Mouse (Mus musculus) lung, adult 2 months (tissue): ENCODE results near the gene Fzr1.

Experiments used
- CTCF ChIP-seq: fragments of 200-500 bp; IDR thresholded peaks from 2 replicates; pipeline ENCODE4 v1.5.1; 2011; ENCODE audit warnings: mild to moderate bottlenecking, low read length, control low read depth; ENCODE audit not compliant: insufficient read depth
- POLR2A ChIP-seq: fragments of 200-500 bp; IDR thresholded peaks from 2 replicates; pipeline ENCODE4 v1.6.1; 2011; ENCODE audit warnings: low read depth, mild to moderate bottlenecking, control low read depth, low read length, borderline replicate concordance; ENCODE audit errors: extremely low read depth

DNA sequence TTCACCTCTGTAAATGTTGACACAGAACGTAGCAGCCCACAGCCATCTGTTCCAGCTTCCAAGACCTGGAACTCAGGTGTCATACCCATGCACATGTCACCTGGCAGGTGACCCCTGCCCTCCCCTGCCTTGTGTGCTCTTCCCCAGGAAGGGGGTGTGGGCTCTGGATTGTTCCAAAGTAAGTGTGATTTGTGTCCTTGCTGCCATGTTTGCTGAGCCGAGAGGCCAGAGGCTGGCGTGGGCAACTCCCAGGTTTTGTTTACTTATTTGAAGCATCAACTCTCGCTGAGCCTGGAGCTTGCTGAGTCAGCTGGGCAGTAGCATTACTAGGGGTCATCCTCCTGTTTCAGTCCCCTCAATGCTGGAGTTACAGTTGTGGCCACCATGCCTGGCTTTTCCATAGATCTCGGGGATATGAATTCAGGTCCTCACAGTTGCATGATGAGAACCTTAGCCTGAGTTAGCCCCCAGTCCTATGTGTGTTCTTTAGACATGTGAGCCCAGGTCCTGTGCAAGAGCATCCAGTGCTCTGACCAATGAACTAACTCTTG lies 10.3 kb upstream of the Fzr1 start, which contains the start of gene Gm48552:
- no peak for TF ChIP-seq CTCF
- no peak for TF ChIP-seq POLR2A
